Mouse (Mus musculus): ENCODE data around the gene Spg11. TPM values are rescaled to one million over a fixed set of nuclear protein-coding genes. Genes with fewer than 3 reads are reported as not detected.

Spg11 gene
- polyA plus RNA-seq, 1 experiment from 2014 or later, result 17.0 TPM

GRCm38 (mm10) chr2:122022284-122022683 lies 95.9 kb downstream of the Spg11 start:
- no peaks in the 10 kb centered on the region for H3K27me3 ChIP-seq
- ChIA-PET CTCF (interaction anchor here (1.6 kb wide), 1 partner anchor 27 kb away, joined by 4 read pairs; no protein-coding TSS in a partner anchor), POLR2A (no interaction called here)
- in situ Hi-C loops (cut with MboI; ENCODE audit: low pct_unique_long_range_greater_than_20kb), result no loop called here
- no peak for ATAC-seq
- DNase-seq (ENCODE audit: low read depth, low spot score), result no peak
- peak; percentile 41 for TF ChIP-seq CTCF (IDR thresholded peaks at IDR 0.05)

GRCm38 (mm10) chr2:122018705-122019104 lies 99.5 kb downstream of the Spg11 start:
- ATAC-seq (no peak), DNase-seq (ENCODE audit: low read depth, low spot score) (no peak)
- ChIA-PET CTCF (no interaction called here), POLR2A (no interaction called here)
- TF ChIP-seq CTCF (IDR thresholded peaks at IDR 0.05), result no peak
- in situ Hi-C loops (cut with MboI; ENCODE audit: low pct_unique_long_range_greater_than_20kb), result no loop called here
- H3K27me3 ChIP-seq, result no peaks in the 10 kb centered on the region

- TF ChIP-seq CTCF (IDR thresholded peaks at IDR 0.05), result no peak
- in situ Hi-C loops (cut with MboI; ENCODE audit: low pct_unique_long_range_greater_than_20kb), result no loop called here
Measured at GRCm38 (mm10) chr2:122011441-122011840, 106.7 kb downstream of the Spg11 start.

GRCm38 (mm10) chr2:122008832-122009231 lies 109.4 kb downstream of the Spg11 start:
- in situ Hi-C loops (cut with MboI; ENCODE audit: low pct_unique_long_range_greater_than_20kb), result no loop called here
- ATAC-seq, result no peak
- POLR2A ChIA-PET, result no interaction called here

More at GRCm38 (mm10) chr2:122011441-122011840, 106.7 kb downstream of the Spg11 start:
- POLR2A ChIA-PET, result no interaction called here
- ATAC-seq (no peak), DNase-seq (ENCODE audit: low read depth, low spot score) (no peak)
- no peaks in the 10 kb centered on the region for H3K27me3 ChIP-seq
- CTCF ChIA-PET, result no interaction called here

More at GRCm38 (mm10) chr2:122008832-122009231, 109.4 kb downstream of the Spg11 start:
- no peaks in the 10 kb centered on the region for H3K27me3 ChIP-seq
- CTCF ChIA-PET, result no interaction called here
- no peak for DNase-seq (ENCODE audit: low read depth, low spot score)
- no peak for TF ChIP-seq CTCF (IDR thresholded peaks at IDR 0.05)

Other genes with a start within 250 kb of the Spg11 start
- gene Ctdspl2, start 162.4 kb downstream of the Spg11 start, polyA plus RNA-seq (2021), result 22.7 TPM
- 0.05 TPM for gene Mageb3, start 162.3 kb downstream of the Spg11 start, polyA plus RNA-seq (2021)
- 8.1 TPM for gene Eif3j1, start 89.8 kb downstream of the Spg11 start, polyA plus RNA-seq (2021)
- 598 TPM for gene B2m, start 29.3 kb upstream of the Spg11 start, polyA plus RNA-seq (2021)
- gene Trim69, start 42.3 kb upstream of the Spg11 start, polyA plus RNA-seq (2021), result 0.14 TPM
- gene Patl2, start 67.8 kb upstream of the Spg11 start, polyA plus RNA-seq (2021), result 0.05 TPM
- not detected for gene Terb2, start 67.9 kb upstream of the Spg11 start, polyA plus RNA-seq (2021)
- gene Sord, start 116.4 kb upstream of the Spg11 start, polyA plus RNA-seq (2021), result 29.2 TPM
- gene Duox2, start 180.1 kb upstream of the Spg11 start, polyA plus RNA-seq (2021), result 0.01 TPM
- gene Duoxa2, start 180.5 kb upstream of the Spg11 start, polyA plus RNA-seq (2021), result not detected
- gene Duoxa1, start 195.3 kb upstream of the Spg11 start, polyA plus RNA-seq (2021), result 0.05 TPM
- gene Duox1, start 197.3 kb upstream of the Spg11 start, polyA plus RNA-seq (2021), result 0.04 TPM

All from Patski (cell line).